Mouse (Mus musculus) left cerebral cortex, postnatal 36 days (tissue): ENCODE measurements around the gene Fli1. TPM values are rescaled to one million over a fixed set of nuclear protein-coding genes. Genes with fewer than 3 reads are reported as not detected.

ENCODE experiments used
- DNase-seq, 2 experiments: peaks; one replicate each; pipeline ENCODE4 v3.0.0; 2021 to 2022; ENCODE audit warnings: low spot score in 2 of 2, mixed read lengths in 1 of 2
- intact Hi-C: fragments of 180-260 bp; cut with DNase I; formaldehyde crosslinking; loops from one replicate; pipeline ENCODE4 v1.15.1; 2025
- total RNA-seq, 2 experiments: library from RNA; stranded (reverse); gene quantifications; 2 replicates each; pipeline ENCODE4 v1.2.3; 2021

Fli1 gene
- total RNA-seq, 2 experiments from 2014 or later: 5.5 to 7.3 TPM

- intact Hi-C loops: no loop called here
- DNase-seq: no peak
Measured at GRCm38 (mm10) chr9:32556313-32556712, 13.7 kb upstream of the Fli1 start.

GRCm38 (mm10) chr9:32555279-32555678 is 12.6 kb upstream of the Fli1 start:
- intact Hi-C loops: no loop called here
- no peak for DNase-seq

GRCm38 (mm10) chr9:32550541-32550940 is 7.9 kb upstream of the Fli1 start:
- intact Hi-C loops: no loop called here
- no peak for DNase-seq

- no peak for DNase-seq
- intact Hi-C loops: no loop called here
Measured at GRCm38 (mm10) chr9:32549462-32550384, 7.1 kb upstream of the Fli1 start.

GRCm38 (mm10) chr9:32546731-32547130 is 4.1 kb upstream of the Fli1 start:
- intact Hi-C loops: no loop called here
- DNase-seq: no peak

- DNase-seq: no peak
- intact Hi-C loops: no loop called here
Measured at GRCm38 (mm10) chr9:32544731-32545661, 2.3 kb upstream of the Fli1 start.

- intact Hi-C loops: no loop called here
Measured at GRCm38 (mm10) chr9:32543923-32544575, 1.4 kb upstream of the Fli1 start.

GRCm38 (mm10) chr9:32543040-32543581 is 450 bp upstream of the Fli1 start:
- intact Hi-C loops: no loop called here

More at GRCm38 (mm10) chr9:32543923-32544575, 1.4 kb upstream of the Fli1 start:
- DNase-seq: no peak

GRCm38 (mm10) chr9:32541223-32541901 is 1.3 kb downstream of the Fli1 start:
- DNase-seq: no peak
- intact Hi-C loops: no loop called here

More at GRCm38 (mm10) chr9:32543040-32543581, 450 bp upstream of the Fli1 start:
- no peak for DNase-seq

GRCm38 (mm10) chr9:32540406-32541222 is 2.0 kb downstream of the Fli1 start:
- intact Hi-C loops: no loop called here
- no peak for DNase-seq

GRCm38 (mm10) chr9:32540061-32540405 is 2.6 kb downstream of the Fli1 start:
- intact Hi-C loops: no loop called here
- no peak for DNase-seq

- intact Hi-C loops: no loop called here
Measured at GRCm38 (mm10) chr9:32539321-32539761, 3.3 kb downstream of the Fli1 start.

GRCm38 (mm10) chr9:32538124-32538523 is 4.5 kb downstream of the Fli1 start:
- intact Hi-C loops: no loop called here
- DNase-seq: no peak

More at GRCm38 (mm10) chr9:32539321-32539761, 3.3 kb downstream of the Fli1 start:
- DNase-seq: no peak

GRCm38 (mm10) chr9:32537706-32538105 is 5.0 kb downstream of the Fli1 start:
- DNase-seq: no peak
- intact Hi-C loops: no loop called here

GRCm38 (mm10) chr9:32535201-32535955 is 7.3 kb downstream of the Fli1 start:
- no peak for DNase-seq
- intact Hi-C loops: no loop called here

- intact Hi-C loops: no loop called here
- DNase-seq: no peak
Measured at GRCm38 (mm10) chr9:32534025-32534615, 8.5 kb downstream of the Fli1 start.

GRCm38 (mm10) chr9:32531588-32531987 is 11.1 kb downstream of the Fli1 start:
- intact Hi-C loops: no loop called here
- DNase-seq: no peak
